Mouse (Mus musculus) ES-E14 (cell line): Measurements from ENCODE around the gene Btaf1. TPM values are rescaled to one million over a fixed set of nuclear protein-coding genes. Genes with fewer than 3 reads are reported as not detected.

Experiments
- DNase-seq: peaks from one replicate; pipeline ENCODE4 v3.0.0-alpha.2; 2013; ENCODE audit warnings: low read depth, low spot score
- H3K27ac ChIP-seq: 2 replicates; pipeline ENCODE4 v1.5.1; 2012; ENCODE audit warnings: low read depth, mild to moderate bottlenecking, low read length, moderate library complexity, mixed read lengths; ENCODE audit not compliant: poor library complexity, insufficient read depth, severe bottlenecking
- H3K36me3 ChIP-seq: 2 replicates; pipeline ENCODE4 v1.6.1; 2012; ENCODE audit warnings: mild to moderate bottlenecking, low read length, moderate library complexity, mixed read lengths; ENCODE audit not compliant: control insufficient read depth, poor library complexity, insufficient read depth, severe bottlenecking
- H3K4me1 ChIP-seq, 2 experiments: fragments of 150-350 bp in 1 of 2; sonication (generic) in 1 of 2; 2 replicates each; pipeline ENCODE4 v1.6.1; 2012; ENCODE audit warnings: low read length in 2 of 2, mild to moderate bottlenecking in 1 of 2, mixed read lengths in 1 of 2; ENCODE audit not compliant: control insufficient read depth in 2 of 2, insufficient read depth in 2 of 2, poor library complexity in 1 of 2
- H3K4me3 ChIP-seq, 2 experiments: fragments of 150-350 bp in 1 of 2; sonication (generic) in 1 of 2; 2 replicates each; pipeline ENCODE4 v1.5.1; 2012; ENCODE audit warnings: low read length in 2 of 2, low read depth in 1 of 2, mild to moderate bottlenecking in 1 of 2, mixed read lengths in 1 of 2; ENCODE audit not compliant: insufficient read depth in 1 of 2, poor library complexity in 1 of 2, severe bottlenecking in 1 of 2
- H3K9ac ChIP-seq: 2 replicates; pipeline ENCODE4 v1.6.1; 2012; ENCODE audit warnings: low read depth, mild to moderate bottlenecking, low read length, mixed read lengths; ENCODE audit not compliant: poor library complexity, insufficient read depth, severe bottlenecking
- H3K9me3 ChIP-seq: fragments of 150-350 bp; sonication (generic); 2 replicates; pipeline ENCODE4 v1.6.1; 2012; ENCODE audit warnings: low read depth, mild to moderate bottlenecking, low read length; ENCODE audit not compliant: control insufficient read depth, insufficient read depth
- CHD2 ChIP-seq: IDR thresholded peaks from 2 replicates; pipeline ENCODE4 v1.6.1; 2014; ENCODE audit warnings: mild to moderate bottlenecking, low read depth, low read length, inconsistent platforms
- HCFC1 ChIP-seq: IDR thresholded peaks from 2 replicates; pipeline ENCODE4 v1.6.1; 2012; ENCODE audit warnings: low read length, inconsistent platforms, borderline replicate concordance; ENCODE audit not compliant: insufficient read depth
- MAFK ChIP-seq: IDR thresholded peaks from 2 replicates; pipeline ENCODE4 v1.6.1; 2014; ENCODE audit warnings: mild to moderate bottlenecking, low read depth, low read length, inconsistent platforms; ENCODE audit not compliant: insufficient read depth
- ZC3H11A ChIP-seq: IDR thresholded peaks from 2 replicates; pipeline ENCODE4 v1.6.1; 2012; ENCODE audit warnings: low read depth, mild to moderate bottlenecking, inconsistent platforms, low read length, borderline replicate concordance
- ZNF384 ChIP-seq: IDR thresholded peaks from 2 replicates; pipeline ENCODE4 v1.6.1; 2012; ENCODE audit warnings: low read depth, low read length, inconsistent platforms
- in situ Hi-C, 2 experiments: fragments of 600-800 bp; cut with MboI; formaldehyde crosslinking; loops; one replicate each; pipeline ENCODE4 v1.15.1; 2025; ENCODE audit warnings: low sequenced_read_pairs in 2 of 2, inconsistent platforms in 1 of 2; ENCODE audit not compliant: unreplicated experiment in 2 of 2
- total RNA-seq: library from RNA; depleted of rRNA; stranded (reverse); fragments of 300-350 nt; gene quantifications from 2 replicates; pipeline ENCODE4 v1.2.3, GENCODE M21; 2012; rRNA removed

Btaf1 gene
- total RNA-seq, result 37.2 and 41.0 TPM in 2 replicates

DNA sequence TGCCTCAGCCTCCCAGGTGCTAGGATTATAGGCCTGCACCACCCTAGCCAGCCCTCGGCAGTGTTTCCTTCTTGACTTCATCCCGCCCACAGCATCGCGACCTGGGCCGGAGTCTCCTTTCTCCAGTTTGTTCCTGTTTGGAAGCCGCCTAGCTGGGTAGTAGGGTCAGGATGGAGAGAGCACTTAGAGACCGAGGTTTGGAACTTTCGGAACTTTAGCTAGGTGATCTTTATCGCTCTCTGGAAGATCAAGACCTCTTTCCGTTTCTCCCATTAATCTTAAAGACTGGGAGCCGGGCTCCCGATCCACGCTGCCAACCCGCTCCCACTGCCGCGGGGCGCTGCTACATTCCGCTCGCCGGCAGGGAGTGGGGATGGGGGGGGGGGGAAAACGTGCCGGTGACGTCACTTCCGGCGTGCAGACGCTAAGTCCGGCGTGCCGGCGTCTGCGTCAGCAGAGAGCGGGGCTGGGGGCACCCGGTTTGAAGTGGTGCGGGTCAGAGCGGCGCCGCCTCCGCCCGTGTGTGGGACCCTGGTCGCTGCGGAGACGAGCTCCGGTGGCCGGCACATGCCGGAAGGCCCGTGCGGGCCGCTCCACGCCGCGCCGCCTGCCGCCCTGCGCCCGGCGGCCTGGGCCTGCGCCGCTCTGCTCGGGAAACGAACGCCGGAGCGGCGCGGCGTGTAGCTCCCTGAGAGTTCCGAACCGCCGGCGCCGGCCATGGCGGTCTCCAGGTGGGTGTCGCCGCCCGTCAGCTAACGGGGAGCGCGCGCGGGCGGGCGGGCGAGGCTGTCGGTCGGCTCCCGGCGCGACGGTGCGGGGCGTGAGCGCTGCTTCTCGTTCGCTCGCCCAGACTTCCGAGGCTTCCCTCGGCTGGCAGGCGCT, at the start of gene Btaf1:
TSS of gene Btaf1 (plus strand) at position 409 of the 882 bp plus-strand sequence.
- TF ChIP-seq ZNF384 (no peak), ZC3H11A (no peak), HCFC1 (peak; percentile 43; the same call in 1 of the 2 replicates), MAFK (no peak), CHD2 (no peak)
- peak; percentile 79 for DNase-seq
- Histone ChIP-seq H3K9ac (peak within 1 kb of the TSS; percentile 99), H3K4me3 (peak within 1 kb of the TSS; percentile 80 to 100), H3K36me3 (no peaks in the 10 kb centered on the region), H3K27ac (peak within 1 kb of the TSS; percentile 76), H3K9me3 (no peaks in the 10 kb centered on the region), H3K4me1 (peaks cover 0 to 7% of the 10 kb centered on the region in 2 experiments; a peak in 1 of 4 replicates)
- in situ Hi-C loops, result no loop called here

DNA sequence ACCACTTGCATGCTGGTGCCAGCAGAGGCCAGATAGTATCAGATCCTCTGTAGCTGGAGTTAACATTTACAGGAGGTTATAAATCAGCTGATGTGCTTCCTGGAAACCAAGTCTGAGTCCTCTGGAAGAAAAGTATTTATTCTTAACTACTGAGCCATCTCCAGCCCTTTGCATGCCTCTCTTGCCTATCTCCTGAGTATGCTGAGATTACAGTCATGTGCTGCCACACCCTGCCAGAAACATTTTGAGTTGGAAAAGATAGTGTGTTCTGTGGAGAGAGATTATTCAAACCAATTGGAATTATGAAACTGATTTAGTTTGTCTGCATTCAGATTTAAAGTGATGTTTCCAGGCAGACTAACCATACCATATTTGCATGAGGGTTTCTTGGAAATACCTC, 48.5 kb upstream of the Btaf1 start:
- no peaks in the 10 kb centered on the region for H3K4me1 ChIP-seq
- in situ Hi-C loops, result no loop called here
- H3K27ac ChIP-seq, result no peak overlapping the region
- no peak overlapping the region for H3K9ac ChIP-seq
- H3K36me3 ChIP-seq, result peaks cover 39% of the 10 kb centered on the region
- H3K9me3 ChIP-seq, result no peaks in the 10 kb centered on the region
- TF ChIP-seq ZC3H11A, result no peak
- no peak for TF ChIP-seq CHD2
- no peak for TF ChIP-seq MAFK
- no peak for TF ChIP-seq HCFC1
- TF ChIP-seq ZNF384, result no peak
- H3K4me3 ChIP-seq, result no peak overlapping the region
- DNase-seq, result no peak

DNA sequence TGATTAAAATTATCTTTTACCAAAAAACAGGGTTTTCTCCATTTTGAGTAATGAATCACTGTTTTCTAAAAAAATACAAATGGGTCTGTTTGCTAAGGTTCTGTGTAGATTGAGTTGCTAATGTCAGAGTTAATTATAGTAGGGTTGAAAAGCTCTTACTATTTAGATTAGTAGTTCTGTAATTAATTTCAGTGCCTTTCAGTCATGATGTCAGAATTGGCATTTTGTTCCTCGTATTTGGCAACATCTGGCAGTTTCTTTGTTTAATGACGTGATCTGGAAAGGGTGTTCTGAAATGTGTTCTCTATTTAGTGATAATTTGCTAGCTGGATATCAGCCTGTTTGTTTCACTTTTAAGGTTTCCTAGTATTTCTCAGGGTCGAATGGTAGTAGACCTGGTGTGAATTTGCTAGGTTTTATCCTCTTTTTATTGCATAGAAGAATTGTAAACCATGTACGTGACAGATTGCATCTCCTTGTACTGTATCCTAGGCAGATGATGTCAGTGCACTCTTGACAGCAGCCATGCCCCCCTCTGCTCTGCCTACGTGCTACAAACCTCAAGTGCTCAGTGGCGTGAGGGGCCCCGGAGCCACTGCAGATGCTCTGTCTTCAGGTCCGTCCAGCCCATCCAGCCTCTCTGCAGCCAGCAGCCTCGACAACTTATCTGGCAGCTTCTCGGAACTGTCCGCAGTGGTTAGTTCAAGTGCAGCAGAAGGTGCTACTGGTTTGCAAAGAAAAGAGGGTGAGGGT, 47.0 kb upstream of the Btaf1 start:
- peaks cover 44% of the 10 kb centered on the region for H3K36me3 ChIP-seq

DNA sequence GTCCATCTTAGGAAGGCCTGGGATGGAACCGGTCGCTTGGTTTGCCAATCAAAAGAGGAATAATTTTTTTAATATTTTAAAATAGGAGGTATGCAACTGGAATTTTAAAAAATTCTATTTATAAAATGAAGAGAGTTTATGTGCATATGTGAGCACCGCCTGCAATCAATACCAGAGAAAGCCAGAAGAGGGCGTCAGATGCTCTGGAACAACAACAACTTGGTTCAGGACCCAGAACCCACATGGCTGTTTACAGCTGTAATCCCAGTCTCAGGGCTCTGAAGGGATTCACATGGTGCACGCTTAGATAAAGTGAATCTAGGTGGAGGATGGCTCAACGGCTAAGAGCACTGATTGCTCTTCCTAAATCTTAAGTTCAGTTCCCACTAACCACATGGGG, 42.8 kb upstream of the Btaf1 start:
- Histone ChIP-seq H3K36me3 (peaks cover 39% of the 10 kb centered on the region), H3K4me3 (no peak overlapping the region), H3K9me3 (no peaks in the 10 kb centered on the region), H3K4me1 (no peaks in the 10 kb centered on the region), H3K27ac (no peak overlapping the region), H3K9ac (no peak overlapping the region)
- no peak for TF ChIP-seq MAFK
- no peak for TF ChIP-seq HCFC1
- no peak for TF ChIP-seq CHD2
- TF ChIP-seq ZC3H11A, result no peak
- TF ChIP-seq ZNF384, result no peak
- in situ Hi-C loops, result no loop called here
- DNase-seq, result peak; percentile 54

More for the DNA sequence above, 47.0 kb upstream of the Btaf1 start:
- no peak for DNase-seq
- Histone ChIP-seq H3K9ac (no peak overlapping the region), H3K9me3 (no peaks in the 10 kb centered on the region), H3K4me1 (no peaks in the 10 kb centered on the region), H3K4me3 (no peak overlapping the region), H3K27ac (no peak overlapping the region)
- no peak for TF ChIP-seq HCFC1
- TF ChIP-seq ZC3H11A, result no peak
- TF ChIP-seq MAFK, result no peak
- no peak for TF ChIP-seq ZNF384
- no peak for TF ChIP-seq CHD2
- in situ Hi-C loops, result no loop called here
